Mouse (Mus musculus) G1E (cell line): Measurements from ENCODE around the gene Kcnip1. TPM values are rescaled to one million over a fixed set of nuclear protein-coding genes. Genes with fewer than 3 reads are reported as not detected.
A peak's percentile ranks its signal among the peaks of the same experiment; 100 is the strongest.

ENCODE experiments used
- ATAC-seq: 2 replicates; pipeline ENCODE4 v1.8.0; 2016; ENCODE audit warnings: mild to moderate bottlenecking; ENCODE audit not compliant: insufficient number of reproducible peaks, poor library complexity, low FRiP score, severe bottlenecking; ENCODE audit errors: extremely low read depth
- DNase-seq: peaks from one replicate; pipeline ENCODE4 v3.0.0; 2012; ENCODE audit warnings: low spot score
- H3K27me3 ChIP-seq: 2 replicates; pipeline ENCODE4 v1.6.1; 2012; ENCODE audit warnings: mild to moderate bottlenecking, low read length, inconsistent platforms; ENCODE audit not compliant: insufficient read depth
- H3K36me3 ChIP-seq: replicated peaks from 2 replicates; pipeline ENCODE3; 2012; ENCODE audit warnings: mild to moderate bottlenecking, inconsistent platforms
- H3K4me1 ChIP-seq: 2 replicates; pipeline ENCODE4 v1.6.1; 2012; ENCODE audit warnings: low read depth, low read length, inconsistent platforms, mixed read lengths; ENCODE audit not compliant: insufficient read depth
- H3K4me3 ChIP-seq: 2 replicates; pipeline ENCODE4 v1.5.1; 2012; ENCODE audit warnings: low read depth, mild to moderate bottlenecking, inconsistent platforms, low read length, moderate library complexity, mixed read lengths
- H3K9me3 ChIP-seq: replicated peaks from 2 replicates; pipeline ENCODE4 v1.6.1; 2012; ENCODE audit warnings: inconsistent platforms
- CTCF ChIP-seq: IDR thresholded peaks from 2 replicates; pipeline ENCODE4 v1.5.1; 2012; ENCODE audit warnings: low read depth, low read length, inconsistent platforms, mixed read lengths
- GATA1 ChIP-seq: IDR thresholded peaks from 2 replicates; pipeline ENCODE4 v1.6.1; 2012; ENCODE audit warnings: borderline replicate concordance, low read length, inconsistent platforms, mixed read lengths
- GATA2 ChIP-seq: IDR thresholded peaks from 2 replicates; pipeline ENCODE4 v1.6.1; 2012; ENCODE audit warnings: low read depth, low read length, inconsistent platforms, borderline replicate concordance
- POLR2AphosphoS5 ChIP-seq: IDR thresholded peaks from 2 replicates; pipeline ENCODE4 v1.6.1; 2012; ENCODE audit warnings: low read depth, low read length, inconsistent platforms; ENCODE audit not compliant: insufficient replicate concordance
- TAL1 ChIP-seq: conservative IDR thresholded peaks from 2 replicates; pipeline ENCODE4 v1.6.1; 2012; ENCODE audit warnings: low read depth, low read length, inconsistent platforms, mixed read lengths
- polyA plus RNA-seq: library from polyadenylated mRNA; stranded (reverse); fragments of >175 nt; gene quantifications from 2 replicates; pipeline ENCODE4 v1.2.3, GENCODE M21; 2012
- total RNA-seq, 2 experiments: library from RNA; stranded (forward) in 1 of 2; stranded (reverse) in 1 of 2; fragments of 200-1000 nt in 1 of 2; fragments of >200 nt in 1 of 2; fragmentation: Nextera tagmentation in 1 of 2; gene quantifications; 2 replicates each; pipeline ENCODE4 v1.2.3; 2014 to 2017

The Kcnip1 gene
- total and polyA plus RNA-seq, 3 experiments, result 0.27 TPM; not detected in 2

DNA sequence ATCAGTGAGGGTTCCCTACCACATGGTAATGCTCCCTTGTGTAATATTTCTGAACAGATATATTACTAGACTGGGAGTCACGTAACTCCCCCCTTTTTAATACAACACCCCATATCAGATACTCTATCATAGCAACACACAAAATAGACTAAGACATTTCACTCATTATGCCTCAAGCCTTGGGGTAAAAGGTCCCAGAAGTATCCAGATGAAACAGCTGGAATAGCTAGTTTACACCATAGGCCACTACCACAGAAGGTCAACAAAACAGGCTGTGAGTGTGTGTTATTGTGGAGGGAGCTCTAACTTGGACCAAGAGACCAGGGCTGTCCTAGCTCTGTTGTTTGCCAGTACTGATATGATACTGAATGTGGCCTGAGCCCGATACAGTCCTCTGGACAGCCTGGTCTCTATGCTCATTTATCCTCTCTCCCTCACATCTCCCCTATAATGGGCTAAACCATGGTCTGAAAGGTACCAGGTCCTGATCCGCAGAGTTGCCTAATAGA is 247.1 kb downstream of the Kcnip1 start:
- ATAC-seq (no peak), DNase-seq (no peak)
- H3K36me3 ChIP-seq, result no peaks in the 10 kb centered on the region
- no peaks in the 10 kb centered on the region; the same call in 1 of the 2 replicates for H3K4me1 ChIP-seq
- H3K9me3 ChIP-seq, result peaks cover 18% of the 10 kb centered on the region
- TF ChIP-seq GATA1 (no peak), GATA2 (no peak), TAL1 (no peak), CTCF (no peak), POLR2AphosphoS5 (no peak)
- H3K27me3 ChIP-seq, result no peaks in the 10 kb centered on the region
- no peak overlapping the region for H3K4me3 ChIP-seq

DNA sequence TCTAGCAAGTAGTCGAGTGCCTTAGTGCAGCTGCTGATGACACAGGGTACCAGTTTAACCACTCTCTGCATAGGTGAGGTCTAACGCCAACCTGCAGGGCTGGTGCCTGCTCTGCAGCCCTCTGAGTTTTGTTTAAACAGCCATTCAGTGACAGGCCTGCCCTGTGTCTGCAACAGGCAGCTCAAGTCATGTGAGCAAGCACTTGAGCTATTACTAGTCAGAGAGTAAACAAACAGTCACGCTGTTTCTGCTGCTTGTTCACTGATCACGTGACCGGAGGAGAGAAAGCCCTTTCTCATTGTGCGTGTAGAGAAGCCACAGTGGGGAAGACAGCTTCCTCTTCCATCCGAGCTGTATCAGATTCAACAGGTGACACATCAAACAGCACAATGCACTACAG is 248.5 kb downstream of the Kcnip1 start:
- no peaks in the 10 kb centered on the region; the same call in 1 of the 2 replicates for H3K4me1 ChIP-seq
- ATAC-seq (no peak), DNase-seq (no peak)
- H3K27me3 ChIP-seq, result no peaks in the 10 kb centered on the region
- no peaks in the 10 kb centered on the region for H3K36me3 ChIP-seq
- peaks cover 11% of the 10 kb centered on the region for H3K9me3 ChIP-seq
- H3K4me3 ChIP-seq, result no peak overlapping the region
- TF ChIP-seq GATA2, result no peak
- no peak for TF ChIP-seq TAL1
- no peak for TF ChIP-seq GATA1
- no peak for TF ChIP-seq POLR2AphosphoS5
- TF ChIP-seq CTCF, result no peak

DNA sequence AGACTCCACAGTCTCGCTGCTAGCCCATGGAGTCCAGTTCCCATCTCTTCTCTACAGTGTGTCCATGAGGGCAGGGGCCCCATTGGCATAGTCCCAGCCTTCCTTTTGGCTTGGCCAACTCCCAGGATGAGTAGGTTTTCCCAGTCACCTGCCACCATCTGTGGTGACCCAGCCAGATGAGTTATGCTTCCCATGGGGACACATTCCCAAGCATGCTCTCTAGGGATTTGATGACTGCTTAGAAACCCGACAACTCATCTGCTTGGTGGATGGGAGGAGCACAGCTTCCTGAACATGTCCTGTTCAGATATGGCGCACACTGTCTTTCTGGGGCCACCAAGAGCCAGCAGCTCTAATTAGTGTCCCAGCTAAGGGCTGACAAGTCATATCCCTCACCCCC is 252.8 kb downstream of the Kcnip1 start:
- ATAC-seq, result no peak
- Histone ChIP-seq H3K4me1 (no peaks in the 10 kb centered on the region), H3K9me3 (peaks cover 20% of the 10 kb centered on the region), H3K36me3 (no peaks in the 10 kb centered on the region), H3K4me3 (no peak overlapping the region), H3K27me3 (no peaks in the 10 kb centered on the region)
- TF ChIP-seq GATA2 (no peak), GATA1 (no peak), CTCF (no peak), TAL1 (no peak), POLR2AphosphoS5 (no peak)
- DNase-seq, result no peak

DNA sequence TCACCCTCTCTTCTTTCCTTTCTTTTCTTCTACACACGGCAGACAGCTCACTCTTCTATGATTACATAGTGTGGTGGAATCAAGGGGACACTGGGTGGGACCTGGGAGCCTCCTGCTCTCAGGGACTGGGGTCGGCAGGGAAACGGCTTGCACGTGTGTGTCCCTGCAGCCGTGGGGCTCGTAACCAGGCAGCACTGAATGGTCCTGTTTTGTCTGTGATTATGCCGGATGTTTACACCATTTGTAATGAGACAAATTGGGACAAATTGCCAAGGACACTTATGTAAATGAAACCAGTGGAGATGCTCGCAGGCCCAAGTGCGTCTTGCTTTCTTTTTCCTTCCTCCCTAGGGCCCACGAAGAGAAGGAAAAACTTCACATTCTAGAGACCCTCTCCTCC is 256.5 kb downstream of the Kcnip1 start:
- DNase-seq, result no peak
- no peaks in the 10 kb centered on the region for H3K36me3 ChIP-seq
- ATAC-seq, result no peak
- no peaks in the 10 kb centered on the region for H3K4me1 ChIP-seq
- no peak overlapping the region for H3K4me3 ChIP-seq
- H3K9me3 ChIP-seq, result peaks cover 23% of the 10 kb centered on the region
- TF ChIP-seq CTCF, result no peak
- TF ChIP-seq TAL1, result no peak
- no peak for TF ChIP-seq GATA2
- no peak for TF ChIP-seq POLR2AphosphoS5
- TF ChIP-seq GATA1, result no peak
- H3K27me3 ChIP-seq, result no peaks in the 10 kb centered on the region

DNA sequence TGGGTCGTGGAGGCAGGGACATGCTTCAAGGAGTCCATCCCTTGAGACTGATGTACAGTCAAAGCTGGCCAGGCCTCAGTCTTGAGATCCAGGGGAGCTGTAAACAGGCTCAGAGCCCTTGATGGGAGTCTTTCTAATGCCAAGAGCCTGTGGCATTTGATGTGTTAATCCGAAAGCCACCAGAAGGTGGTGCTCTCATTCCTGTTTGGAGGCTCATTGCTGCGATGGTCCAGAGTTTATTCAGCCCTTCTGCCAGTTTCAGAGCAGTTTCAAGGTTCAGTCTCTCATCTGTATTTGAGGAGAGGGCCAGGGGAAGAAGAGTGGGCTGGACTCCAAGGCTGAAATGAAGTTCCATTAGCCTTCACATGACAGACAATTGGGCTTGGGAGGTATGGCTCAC is 259.7 kb downstream of the Kcnip1 start:
- no peak overlapping the region for H3K4me3 ChIP-seq
- TF ChIP-seq TAL1 (no peak), GATA2 (no peak), CTCF (no peak), POLR2AphosphoS5 (no peak), GATA1 (no peak)
- DNase-seq (no peak), ATAC-seq (no peak)
- H3K27me3 ChIP-seq, result no peaks in the 10 kb centered on the region
- H3K4me1 ChIP-seq, result no peaks in the 10 kb centered on the region
- H3K9me3 ChIP-seq, result peaks cover 22% of the 10 kb centered on the region
- no peaks in the 10 kb centered on the region for H3K36me3 ChIP-seq

DNA sequence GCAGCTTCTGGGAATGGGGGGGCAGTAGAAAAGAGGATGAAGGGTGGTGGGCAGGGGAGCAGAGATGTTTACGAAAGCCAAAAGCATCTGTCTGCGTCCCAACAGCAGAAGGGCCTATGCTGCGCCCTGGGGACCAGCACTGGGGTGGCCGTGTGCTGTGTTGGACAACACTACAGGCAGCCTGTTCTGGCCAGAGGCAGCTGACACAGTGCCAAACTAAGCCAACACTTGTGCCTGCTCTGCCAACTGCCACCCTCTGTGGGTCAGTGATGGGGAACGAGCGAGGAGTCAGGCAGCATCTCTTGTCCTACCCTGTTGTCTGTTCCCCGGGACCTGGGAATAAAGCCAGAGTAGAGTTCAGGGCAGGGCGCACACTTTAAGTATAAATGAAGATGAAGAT is 260.6 kb downstream of the Kcnip1 start:
- Histone ChIP-seq H3K36me3 (no peaks in the 10 kb centered on the region), H3K4me1 (no peaks in the 10 kb centered on the region), H3K27me3 (no peaks in the 10 kb centered on the region), H3K4me3 (no peak overlapping the region), H3K9me3 (peaks cover 21% of the 10 kb centered on the region)
- TF ChIP-seq POLR2AphosphoS5, result no peak
- TF ChIP-seq GATA1, result no peak
- TF ChIP-seq CTCF, result no peak
- no peak for TF ChIP-seq TAL1
- DNase-seq, result no peak
- no peak for ATAC-seq

DNA sequence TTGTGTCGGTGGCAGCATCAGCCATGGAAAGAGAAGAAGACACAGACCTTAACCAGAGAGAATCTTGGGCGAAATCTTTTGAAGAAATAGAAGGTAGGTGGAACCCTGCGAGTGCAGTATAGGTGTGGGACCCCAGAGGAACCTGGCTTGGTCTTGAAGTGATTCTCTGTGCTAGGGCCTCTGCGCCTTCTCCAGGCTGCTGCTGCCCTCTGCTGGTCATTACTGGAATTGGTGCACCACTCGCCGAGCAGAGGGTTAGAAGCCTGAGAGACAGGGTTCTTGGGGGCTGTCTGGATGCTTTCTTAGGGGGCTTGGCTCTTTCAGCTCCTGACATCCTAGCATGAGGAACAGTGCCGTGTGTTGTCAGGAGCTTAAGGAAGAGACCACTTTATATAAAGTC is 271.7 kb downstream of the Kcnip1 start:
- DNase-seq, result no peak
- TF ChIP-seq GATA1 (no peak), TAL1 (no peak), GATA2 (no peak), POLR2AphosphoS5 (no peak), CTCF (peak; percentile 62)
- Histone ChIP-seq H3K4me3 (no peak overlapping the region), H3K36me3 (no peaks in the 10 kb centered on the region), H3K4me1 (no peaks in the 10 kb centered on the region), H3K27me3 (no peaks in the 10 kb centered on the region; the same call in 1 of the 2 replicates), H3K9me3 (peaks cover 5% of the 10 kb centered on the region)
- ATAC-seq, result no peak
